Mouse (Mus musculus) forebrain, embryonic 11.5 days (tissue): ENCODE measurements at regions not wholly inside any gene's neighbourhood (a gene's known extent, or its start where the extent isn't known, plus 50 kb on each side); places are given as distances from the start of the nearest gene placed in this dataset.

Experiments used
- ATAC-seq: fragments of 200-750 bp; cut with Nextera tagmentation; replicated peaks from 2 replicates; pipeline ENCODE4 v1.8.0; 2017; ENCODE audit warnings: moderate TSS enrichment; ENCODE audit not compliant: low FRiP score
- DNase-seq: peaks from one replicate; pipeline ENCODE4 v3.0.0-alpha.2; 2017; ENCODE audit warnings: low spot score
- H3K27ac ChIP-seq: fragments of 300-500 bp; sonication (generic); 2 replicates; pipeline ENCODE4 v1.5.1; 2014; ENCODE audit warnings: low read depth, low read length
- H3K27me3 ChIP-seq: fragments of 300-500 bp; sonication (generic); 2 replicates; pipeline ENCODE4 v1.6.1; 2014; ENCODE audit warnings: mild to moderate bottlenecking, low read length, mixed read lengths; ENCODE audit not compliant: control insufficient read depth, insufficient read depth
- H3K36me3 ChIP-seq: fragments of 300-500 bp; sonication (generic); 2 replicates; pipeline ENCODE4 v1.6.1; 2014; ENCODE audit warnings: mild to moderate bottlenecking, low read length, moderate library complexity, mixed read lengths; ENCODE audit not compliant: control insufficient read depth, insufficient read depth
- H3K4me1 ChIP-seq: fragments of 300-500 bp; sonication (generic); replicated peaks from 2 replicates; pipeline ENCODE4 v1.6.1; 2014; ENCODE audit warnings: low read length, mixed read lengths; ENCODE audit not compliant: control insufficient read depth, insufficient read depth
- H3K4me2 ChIP-seq: fragments of 300-500 bp; sonication (generic); 2 replicates; pipeline ENCODE4 v1.6.1; 2014; ENCODE audit warnings: low read depth, mild to moderate bottlenecking, low read length, moderate library complexity, mixed read lengths; ENCODE audit not compliant: severe bottlenecking
- H3K4me3 ChIP-seq: fragments of 300-500 bp; sonication (generic); 2 replicates; pipeline ENCODE4 v1.5.1; 2014; ENCODE audit warnings: low read depth, low read length
- H3K9ac ChIP-seq: fragments of 300-500 bp; sonication (generic); 2 replicates; pipeline ENCODE4 v1.6.1; 2014; ENCODE audit warnings: low read length
- H3K9me3 ChIP-seq: fragments of 300-500 bp; sonication (generic); 2 replicates; pipeline ENCODE4 v1.6.1; 2016; ENCODE audit warnings: low read length, mixed read lengths; ENCODE audit not compliant: control insufficient read depth
- WGBS: fragments of 180-500 bp; shearing (Covaris S2); extraction: QIAGEN DNeasy Blood & Tissue Kit; methylation state at CpG from one replicate; pipeline ENCODE4 v1.1.7; 2014; 5-methylcytosine and 5-hydroxymethylcytosine counted together

- Histone ChIP-seq H3K27ac (no peak overlapping the region), H3K9ac (no peak overlapping the region), H3K4me2 (no peak overlapping the region), H3K9me3 (no peaks in the 10 kb centered on the region), H3K4me3 (no peak overlapping the region), H3K4me1 (no peaks in the 10 kb centered on the region), H3K36me3 (no peaks in the 10 kb centered on the region), H3K27me3 (no peaks in the 10 kb centered on the region)
- DNase-seq (no peak), ATAC-seq (peak; percentile 56; the same call in 1 of the 2 replicates)
- WGBS: 91% methylated on average over 3 of the region's 3 CpGs
Observed at GRCm38 (mm10) chr14:89405011-89405712, 934.0 kb upstream of the Pcdh20 start.

GRCm38 (mm10) chr14:89402568-89403339 lies 931.6 kb upstream of the Pcdh20 start:
- ATAC-seq (0 out of 2 replicates have a peak, but pooled peaks have one; percentile 46), DNase-seq (no peak)
- 41% methylated on average over 3 of the region's 3 CpGs for WGBS
- H3K27ac ChIP-seq: no peak overlapping the region
- H3K4me2 ChIP-seq: no peak overlapping the region
- H3K4me1 ChIP-seq: no peaks in the 10 kb centered on the region
- H3K9me3 ChIP-seq: no peaks in the 10 kb centered on the region
- H3K36me3 ChIP-seq: no peaks in the 10 kb centered on the region
- H3K27me3 ChIP-seq: no peaks in the 10 kb centered on the region
- no peak overlapping the region for H3K9ac ChIP-seq
- no peak overlapping the region for H3K4me3 ChIP-seq

- 75% methylated on average over 5 of the region's 5 CpGs for WGBS
- no peak overlapping the region for H3K27ac ChIP-seq
Observed at GRCm38 (mm10) chr14:89357050-89357749, 886.0 kb upstream of the Pcdh20 start.

GRCm38 (mm10) chr14:89347972-89348371 lies 876.8 kb upstream of the Pcdh20 start:
- H3K4me3 ChIP-seq: no peak overlapping the region
- no peak overlapping the region for H3K9ac ChIP-seq
- ATAC-seq (peak; percentile 67), DNase-seq (no peak)
- no peaks in the 10 kb centered on the region for H3K4me1 ChIP-seq
- WGBS: 54% methylated on average over 4 of the region's 4 CpGs
- H3K27ac ChIP-seq: no peak overlapping the region
- no peak overlapping the region for H3K4me2 ChIP-seq
- H3K27me3 ChIP-seq: no peaks in the 10 kb centered on the region
- H3K36me3 ChIP-seq: no peaks in the 10 kb centered on the region
- no peaks in the 10 kb centered on the region for H3K9me3 ChIP-seq

More at GRCm38 (mm10) chr14:89357050-89357749, 886.0 kb upstream of the Pcdh20 start:
- no peaks in the 10 kb centered on the region for H3K27me3 ChIP-seq
- H3K9me3 ChIP-seq: no peaks in the 10 kb centered on the region
- H3K4me2 ChIP-seq: no peak overlapping the region
- DNase-seq: no peak
- no peak overlapping the region for H3K9ac ChIP-seq
- no peak for ATAC-seq
- H3K4me3 ChIP-seq: no peak overlapping the region
- H3K36me3 ChIP-seq: no peaks in the 10 kb centered on the region
- no peaks in the 10 kb centered on the region for H3K4me1 ChIP-seq

- Histone ChIP-seq H3K9ac (no peak overlapping the region), H3K27me3 (no peaks in the 10 kb centered on the region), H3K4me1 (no peaks in the 10 kb centered on the region), H3K4me3 (no peak overlapping the region), H3K27ac (no peak overlapping the region), H3K36me3 (no peaks in the 10 kb centered on the region), H3K9me3 (no peaks in the 10 kb centered on the region), H3K4me2 (no peak overlapping the region)
- no peak for DNase-seq
- no peak for ATAC-seq
Observed at GRCm38 (mm10) chr14:89325116-89325515, 853.9 kb upstream of the Pcdh20 start.

- H3K36me3 ChIP-seq: no peaks in the 10 kb centered on the region
- no peak for DNase-seq
- peak; percentile 44; the same call in 1 of the 2 replicates for ATAC-seq
- no peaks in the 10 kb centered on the region for H3K9me3 ChIP-seq
- H3K27me3 ChIP-seq: no peaks in the 10 kb centered on the region
- H3K4me1 ChIP-seq: no peaks in the 10 kb centered on the region
- H3K4me2 ChIP-seq: no peak overlapping the region
- H3K4me3 ChIP-seq: no peak overlapping the region
- H3K9ac ChIP-seq: no peak overlapping the region
- 94% methylated on average over 1 of the region's 1 CpGs for WGBS
- H3K27ac ChIP-seq: no peak overlapping the region
Observed at GRCm38 (mm10) chr14:89308506-89308905, 837.3 kb upstream of the Pcdh20 start.
